Mouse (Mus musculus): ENCODE measurements around the gene Hif3a.

DNA sequence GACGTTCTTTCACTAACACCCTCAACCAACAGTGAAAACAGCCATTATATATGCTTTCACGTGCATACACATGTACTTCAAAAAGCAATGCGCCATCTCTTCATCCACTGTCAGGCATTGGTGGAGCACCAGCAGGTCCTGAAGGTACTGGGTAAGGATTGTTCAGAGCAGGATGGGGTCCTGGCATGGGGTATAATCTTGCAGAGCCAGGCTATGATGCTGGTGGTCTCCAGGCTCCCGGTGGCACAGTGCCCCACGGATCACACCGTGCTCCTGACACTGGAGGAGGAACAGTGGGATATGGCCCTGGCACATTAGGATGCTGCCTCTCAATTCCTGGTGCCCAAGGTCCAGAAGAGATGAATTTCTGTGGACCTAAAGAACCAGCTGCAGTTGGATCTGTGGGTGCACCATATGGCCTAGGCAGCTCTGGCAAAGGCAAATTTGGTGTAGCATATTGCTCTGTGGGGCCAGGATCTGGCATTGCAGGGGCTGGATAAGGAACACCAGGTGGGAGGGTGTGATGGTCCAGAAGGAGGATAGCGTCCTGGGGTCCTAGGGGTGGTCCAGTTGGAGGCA lies 15.9 kb upstream of the Hif3a start:
- TF ChIP-seq CTCF (IDR thresholded peaks at IDR 0.05; ENCODE audit: low read depth) (no peak), EP300 (IDR thresholded peaks at IDR 0.05; ENCODE audit: low read depth) (no peak)

Measured in liver, postnatal 0 days (tissue).